ENCODE assay signal across 8 mouse cellular contexts in genomic region chr8:4493686-4494440, GRCm38 (mm10). TPM values are rescaled to one million over a fixed set of nuclear protein-coding genes. Genes with fewer than 3 reads are reported as not detected.
DNase-seq lines count a peak whose midpoint lies in the region; ATAC-seq lines count a peak whose summit lies in the region.

No protein-coding gene starts in this region.

- 0 out of 2 replicates have a peak, but pooled peaks cover 4% of the 10 kb centered on the region for H3K36me3 ChIP-seq in hindbrain, embryonic 13.5 days

- H3K9me3 ChIP-seq in hindbrain, embryonic 13.5 days = no peaks in the 10 kb centered on the region

- H3K4me2 ChIP-seq in hindbrain, embryonic 13.5 days = peak overlapping the region; percentile 87

- no peaks in the 10 kb centered on the region for H3K27me3 ChIP-seq in hindbrain, embryonic 13.5 days

- peak; percentile 75 for ATAC-seq in hindbrain, embryonic 13.5 days (ENCODE audit: low FRiP score)
- no peak; the same call in 1 of the 2 replicates for ATAC-seq in monocyte, adult 5-6 weeks (replicated peaks; ENCODE audit: insufficient number of reproducible peaks, low FRiP score, low TSS enrichment, poor library complexity, severe bottlenecking)

- H3K9ac ChIP-seq in hindbrain, embryonic 13.5 days = peak overlapping the region; percentile 86

- H3K4me1 ChIP-seq in hindbrain, embryonic 13.5 days (replicated peaks) = peaks cover 28% of the 10 kb centered on the region

- H3K4me3 ChIP-seq in hindbrain, embryonic 13.5 days = peak overlapping the region; percentile 60

- WGBS in hindbrain, embryonic 13.5 days = 10% methylated on average over 21 of the region's 21 CpGs

- DNase-seq in NIH3T3 (ENCODE audit: low read depth) = peak; percentile 24
- peak; percentile 74 to 75 for DNase-seq in cerebellum, adult 18-20 months
- DNase-seq in frontal cortex, postnatal 25 days (ENCODE audit: low spot score in 2 of 2) = peak; percentile 39 to 63
- peak; percentile 64 to 75 for DNase-seq in layer of hippocampus, postnatal 36 days
- DNase-seq in lung, postnatal 10 days = peak; percentile 74
- DNase-seq in right cerebral cortex, adult 2 months (ENCODE audit: low spot score in 2 of 2) = peak; percentile 76 to 83

- H3K27ac ChIP-seq in hindbrain, embryonic 13.5 days = peak overlapping the region; percentile 79

RNA-seq across cellular contexts. Expression of gene Cers4, which starts 1.0 kb away (rescaled TPM):
- polyA plus RNA-seq in hindbrain, embryonic 13.5 days (2015; fragmentation: Nextera tagmentation; extraction: Ambion mirVana) = 40.5 and 40.6 TPM in 2 replicates
- total RNA-seq in layer of hippocampus, postnatal 36 days (2021) = 10 to 100 TPM; 48.0 to 50.3 TPM
- 7.1 to 13.9 TPM (median 10.2 TPM) in 3 replicates for total RNA-seq in monocyte, adult 5-6 weeks (2017)

Comparison
In these comparisons a context has a peak if more than half of its experiments do, and no peak if none do; other contexts are left out.
1. DNase-seq: peak in every context shown above with its lines; median percentile 80 in right cerebral cortex, adult 2 months; 74 in cerebellum, adult 18-20 months; 74 in lung, postnatal 10 days; 70 in layer of hippocampus, postnatal 36 days; 51 in frontal cortex, postnatal 25 days; 24 in NIH3T3.